Comparison of ENCODE assay signal across 26 mouse cellular contexts in genomic region chr1:88104667-88105430, GRCm38 (mm10). TPM values are rescaled to one million over a fixed set of nuclear protein-coding genes. Genes with fewer than 3 reads are reported as not detected.
DNase-seq lines count a peak whose midpoint lies in the region; ATAC-seq lines count a peak whose summit lies in the region.
"Had no signal": no experiment of that assay in that cellular context is flagged by ENCODE, and none has a peak within 500 bp of the region (broad histone marks: within the 10 kb centered on the region; RNA-seq: fewer than 3 reads in every experiment).

No protein-coding gene starts in this region.

- H3K9ac ChIP-seq in liver, embryonic 16.5 days (ENCODE audit: low read depth, low read length): no peak overlapping the region
- no peak overlapping the region for H3K9ac ChIP-seq in liver, embryonic 11.5 days (ENCODE audit: low read depth, low read length)
- H3K9ac ChIP-seq: embryonic facial prominence, embryonic 15.5 days; heart, embryonic 12.5 days; hindbrain, embryonic 14.5 days; intestine, embryonic 15.5 days had no signal

- H3K27ac ChIP-seq in liver, embryonic 16.5 days (ENCODE audit: low read length): no peak overlapping the region
- no peak overlapping the region for H3K27ac ChIP-seq in liver, embryonic 11.5 days (ENCODE audit: low read depth, low read length)
- H3K27ac ChIP-seq: embryonic facial prominence, embryonic 15.5 days; forebrain, embryonic 10.5 days; hindbrain, embryonic 10.5 days; hindbrain, embryonic 14.5 days; intestine, embryonic 15.5 days had no signal

- no peaks in the 10 kb centered on the region; the same call in 1 of the 2 replicates for H3K4me1 ChIP-seq in liver, embryonic 16.5 days (ENCODE audit: control insufficient read depth, low read depth, low read length)
- no peaks in the 10 kb centered on the region for H3K4me1 ChIP-seq in liver, embryonic 11.5 days (replicated peaks; ENCODE audit: control insufficient read depth, insufficient read depth, low read length)
- H3K4me1 ChIP-seq: embryonic facial prominence, embryonic 15.5 days; forebrain, embryonic 10.5 days; heart, embryonic 12.5 days; hindbrain, embryonic 10.5 days had no signal

- no peak for ATAC-seq in liver, embryonic 16.5 days (ENCODE audit: low read depth)
- no peak for ATAC-seq in liver, embryonic 11.5 days (replicated peaks; ENCODE audit: low FRiP score)
- ATAC-seq: forebrain, embryonic 14.5 days had no signal

- H3K27me3 ChIP-seq in liver, embryonic 16.5 days (ENCODE audit: control insufficient read depth, insufficient read depth, low read depth, low read length): no peaks in the 10 kb centered on the region
- H3K27me3 ChIP-seq in liver, embryonic 11.5 days (replicated peaks; ENCODE audit: control insufficient read depth, insufficient read depth, low read length): no peaks in the 10 kb centered on the region
- H3K27me3 ChIP-seq: embryonic facial prominence, embryonic 15.5 days; heart, embryonic 12.5 days; intestine, embryonic 15.5 days had no signal

- WGBS in liver, embryonic 16.5 days (ENCODE audit: insufficient replicate concordance): 51% methylated on average over 1 of the region's 1 CpGs
- WGBS in liver, embryonic 11.5 days: 76% methylated on average over 1 of the region's 1 CpGs

- no peaks in the 10 kb centered on the region for H3K9me3 ChIP-seq in liver, embryonic 16.5 days (replicated peaks; ENCODE audit: control insufficient read depth, low read length)
- no peaks in the 10 kb centered on the region for H3K9me3 ChIP-seq in liver, embryonic 11.5 days (ENCODE audit: control insufficient read depth, low read length)
- H3K9me3 ChIP-seq: embryonic facial prominence, embryonic 15.5 days; forebrain, embryonic 10.5 days; heart, embryonic 12.5 days; hindbrain, embryonic 10.5 days; intestine, embryonic 15.5 days had no signal

- no peak overlapping the region for H3K4me3 ChIP-seq in liver, embryonic 16.5 days (ENCODE audit: low read depth, low read length)
- H3K4me3 ChIP-seq in liver, embryonic 11.5 days (ENCODE audit: low read depth, low read length): no peak overlapping the region
- H3K4me3 ChIP-seq: embryonic facial prominence, embryonic 15.5 days; forebrain, embryonic 10.5 days; heart, embryonic 12.5 days; hindbrain, embryonic 10.5 days; intestine, embryonic 15.5 days had no signal

- DNase-seq in heart, adult 11 months: peak; percentile 73
- DNase-seq in heart, adult 18-20 months: no peak
- no peak for DNase-seq in liver, embryonic 11.5 days (ENCODE audit: low spot score)
- DNase-seq in NIH3T3 (ENCODE audit: low read depth): peak; percentile 61
- peak; percentile 83 for DNase-seq in adipocyte (ENCODE audit: low spot score)
- DNase-seq in cerebellum, adult 9-11 months: no peak
- DNase-seq: cerebellum, adult 2 months; cerebellum, postnatal 14 days; embryo, embryonic 11 days; gastrocnemius, postnatal 36 days had no signal

- no peaks in the 10 kb centered on the region for H3K36me3 ChIP-seq in liver, embryonic 16.5 days (ENCODE audit: control insufficient read depth, insufficient read depth)
- H3K36me3 ChIP-seq in liver, embryonic 11.5 days (ENCODE audit: control insufficient read depth, insufficient read depth, low read length): no peaks in the 10 kb centered on the region
- H3K36me3 ChIP-seq: embryonic facial prominence, embryonic 15.5 days; forebrain, embryonic 10.5 days; heart, embryonic 12.5 days; hindbrain, embryonic 10.5 days; intestine, embryonic 15.5 days had no signal

- peak overlapping the region; percentile 26 for H3K4me2 ChIP-seq in liver, embryonic 16.5 days (ENCODE audit: low read depth, low read length)
- H3K4me2 ChIP-seq in liver, embryonic 11.5 days: no peak overlapping the region
- H3K4me2 ChIP-seq: embryonic facial prominence, embryonic 15.5 days; heart, embryonic 12.5 days; hindbrain, embryonic 14.5 days; intestine, embryonic 15.5 days had no signal

RNA-seq across cellular contexts. Expression of gene Ugt1a6b, which starts 1.8 kb away (rescaled TPM):
- total RNA-seq in heart, adult 18-20 months (2021): 1 to 10 TPM in 1 of 2 experiments, under 1 TPM in 1; 0.72 to 1.3 TPM
- 18.7 and 20.1 TPM in 2 replicates for polyA plus RNA-seq in liver, embryonic 16.5 days (2015; fragmentation: Nextera tagmentation; extraction: Ambion mirVana)
- polyA plus RNA-seq in liver, embryonic 11.5 days (2014; fragmentation: Nextera tagmentation; extraction: Ambion mirVana): 0.11 and 0.31 TPM in 2 replicates
- polyA plus RNA-seq: cerebellum, adult 2 months; embryonic facial prominence, embryonic 11.5 days; erythroblast, embryonic 14.5 days; forebrain, embryonic 10.5 days; heart, embryonic 12.5 days; hindbrain, embryonic 10.5 days had no signal

RNA-seq across cellular contexts. Expression of gene Ugt1a7c, which starts 10.0 kb away (rescaled TPM):
- 1 to 10 TPM; 1.2 to 1.3 TPM for total RNA-seq in heart, adult 18-20 months (2021)
- polyA plus RNA-seq in liver, embryonic 16.5 days (2015; fragmentation: Nextera tagmentation; extraction: Ambion mirVana): 3.0 TPM in 2 replicates
- 1.6 and 2.8 TPM in 2 replicates for polyA plus RNA-seq in liver, embryonic 11.5 days (2014; fragmentation: Nextera tagmentation; extraction: Ambion mirVana)

RNA-seq across cellular contexts. Expression of gene Ugt1a8, which starts 17.2 kb away (rescaled TPM):
- total RNA-seq in heart, adult 18-20 months (2021): not detected
- not detected in 2 replicates for polyA plus RNA-seq in liver, embryonic 16.5 days (2015; fragmentation: Nextera tagmentation; extraction: Ambion mirVana)
- not detected in 2 replicates for polyA plus RNA-seq in liver, embryonic 11.5 days (2014; fragmentation: Nextera tagmentation; extraction: Ambion mirVana)
- total RNA-seq: common myeloid progenitor, adult 5-6 weeks; ES-E14; gastrocnemius, adult 8-10 months; gastrocnemius, postnatal 36 days; heart, adult 8-10 months; heart, postnatal 25 days had no signal
- polyA plus RNA-seq: cerebellum, adult 2 months; embryonic facial prominence, embryonic 11.5 days; embryonic facial prominence, embryonic 15.5 days; erythroblast, embryonic 14.5 days; forebrain, embryonic 10.5 days; forebrain, embryonic 14.5 days; heart, embryonic 12.5 days; heart, embryonic 16.5 days; hindbrain, embryonic 10.5 days; hindbrain, embryonic 14.5 days; intestine, embryonic 15.5 days had no signal

RNA-seq across cellular contexts. Expression of gene Ugt1a6a, which starts 29.8 kb away (rescaled TPM):
- 1 to 10 TPM; 3.3 TPM for total RNA-seq in heart, adult 18-20 months (2021)
- 21.1 and 21.8 TPM in 2 replicates for polyA plus RNA-seq in liver, embryonic 16.5 days (2015; fragmentation: Nextera tagmentation; extraction: Ambion mirVana)
- polyA plus RNA-seq in liver, embryonic 11.5 days (2014; fragmentation: Nextera tagmentation; extraction: Ambion mirVana): 0.62 and 0.80 TPM in 2 replicates
- total RNA-seq: ES-E14 had no signal
- polyA plus RNA-seq: erythroblast, embryonic 14.5 days; heart, embryonic 12.5 days had no signal

RNA-seq across cellular contexts. Expression of gene Ugt1a9, which starts 34.2 kb away (rescaled TPM):
- total RNA-seq in heart, adult 18-20 months (2021): not detected
- 0.11 and 0.44 TPM in 2 replicates for polyA plus RNA-seq in liver, embryonic 16.5 days (2015; fragmentation: Nextera tagmentation; extraction: Ambion mirVana)
- polyA plus RNA-seq in liver, embryonic 11.5 days (2014; fragmentation: Nextera tagmentation; extraction: Ambion mirVana): not detected in 2 replicates
- total RNA-seq: common myeloid progenitor, adult 5-6 weeks; ES-E14; gastrocnemius, adult 8-10 months; gastrocnemius, postnatal 36 days; heart, adult 8-10 months; heart, postnatal 25 days had no signal
- polyA plus RNA-seq: cerebellum, adult 2 months; embryonic facial prominence, embryonic 11.5 days; embryonic facial prominence, embryonic 15.5 days; erythroblast, embryonic 14.5 days; forebrain, embryonic 10.5 days; forebrain, embryonic 14.5 days; heart, embryonic 12.5 days; heart, embryonic 16.5 days; hindbrain, embryonic 10.5 days; hindbrain, embryonic 14.5 days had no signal

Comparison
In these comparisons a context has a peak if more than half of its experiments do, and no peak if none do; other contexts are left out.
1. DNase-seq: peak in heart, adult 11 months (single experiment), NIH3T3 (single experiment) and adipocyte (single experiment); none in heart, adult 18-20 months (0 of 2), liver, embryonic 11.5 days (single experiment) and cerebellum, adult 9-11 months (single experiment).
2. RNA of gene Ugt1a6b, which starts 1.8 kb away (polyA plus RNA-seq): 18.7 to 20.1 TPM in liver, embryonic 16.5 days; 0.11 to 0.31 TPM in liver, embryonic 11.5 days; every median in the first group is over 10 times any median in the second.